Mouse (Mus musculus): ENCODE measurements at regions not wholly inside any gene's neighbourhood (a gene's known extent, or its start where the extent isn't known, plus 50 kb on each side); places are given as distances from the start of the nearest gene placed in this dataset.

DNA sequence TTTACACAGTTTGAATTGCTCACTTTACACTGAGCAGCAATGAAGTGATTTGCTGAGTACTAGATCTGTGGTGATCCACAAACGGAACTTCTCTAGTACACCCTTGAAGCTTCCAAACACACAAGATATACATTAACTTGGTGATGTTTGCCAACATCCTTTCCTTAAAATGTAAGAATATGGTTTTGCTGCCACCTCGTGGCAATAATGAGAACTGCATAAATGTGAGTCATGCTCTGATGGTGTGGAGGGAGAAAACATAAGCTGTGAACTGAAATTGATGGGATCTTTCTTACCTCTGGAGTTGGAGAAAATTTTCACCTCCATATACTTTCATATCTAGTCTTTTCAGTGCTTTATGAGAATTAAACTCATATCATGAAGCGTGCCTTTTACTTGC is 51.6 kb downstream of the Bex3 start:
- peak in 1 of 2 experiments; percentile 1 for DNase-seq (ENCODE audit: low spot score in 2 of 2)

DNA sequence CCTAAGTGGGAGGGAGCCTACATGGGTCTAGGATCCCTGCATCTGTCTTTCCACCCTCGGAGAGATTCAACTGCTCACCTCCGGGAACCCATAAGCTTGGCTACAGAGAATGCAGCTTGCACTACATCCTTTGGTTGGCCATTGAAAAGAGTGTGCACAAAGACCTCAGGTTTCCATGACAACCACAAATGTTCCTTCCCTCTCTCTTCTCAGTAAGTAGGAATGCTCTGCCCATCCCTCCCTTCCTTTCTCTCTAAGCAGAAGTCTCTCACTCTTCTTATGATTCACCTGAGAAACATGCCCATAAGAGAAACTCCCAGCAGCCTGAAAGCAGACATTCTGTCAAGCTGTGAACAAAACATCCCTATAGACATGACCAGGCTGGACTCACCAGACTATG is 95.8 kb downstream of the Bex3 start:
- no peak for DNase-seq (ENCODE audit: low spot score in 2 of 2)

Data from spleen, postnatal 36 days (tissue).